8 mouse cellular contexts compared by ENCODE assay signal in genomic region chr2:131234127-131234650, GRCm38 (mm10). TPM values are rescaled to one million over a fixed set of nuclear protein-coding genes. Genes with fewer than 3 reads are reported as not detected.
DNase-seq lines count a peak whose midpoint lies in the region; ATAC-seq lines count a peak whose summit lies in the region.

No protein-coding gene starts in this region.

- peak overlapping the region; percentile 90 for H3K9ac ChIP-seq in heart, embryonic 13.5 days
- peak overlapping the region; percentile 82 for H3K9ac ChIP-seq in heart, embryonic 15.5 days
- peak overlapping the region; percentile 93 for H3K9ac ChIP-seq in liver, embryonic 12.5 days
- H3K9ac ChIP-seq in stomach, embryonic 14.5 days (replicated peaks; ENCODE audit: low read depth, low read length), result peak overlapping the region; percentile 74

- 11% methylated on average over 28 of the region's 28 CpGs for WGBS in heart, embryonic 13.5 days
- WGBS in heart, embryonic 15.5 days, result 6% methylated on average over 28 of the region's 28 CpGs
- WGBS in liver, embryonic 12.5 days (ENCODE audit: insufficient replicate concordance), result 13% methylated on average over 28 of the region's 28 CpGs
- 11% methylated on average over 28 of the region's 28 CpGs for WGBS in stomach, embryonic 14.5 days

- ATAC-seq in heart, embryonic 13.5 days (ENCODE audit: extremely low read depth, insufficient number of reproducible peaks, low FRiP score, low TSS enrichment), result no peak
- ATAC-seq in activated CD4-positive, CD25-positive, alpha-beta regulatory T cell, adult 4 months, result peak; percentile 2
- peak; percentile 33; the same call in 1 of the 2 replicates for ATAC-seq in heart, embryonic 15.5 days (replicated peaks; ENCODE audit: insufficient number of reproducible peaks, insufficient read depth, low FRiP score, low read depth)
- ATAC-seq in liver, embryonic 12.5 days, result peak; percentile 26
- ATAC-seq in stomach, embryonic 14.5 days (ENCODE audit: insufficient number of reproducible peaks, insufficient read depth, low FRiP score, low read depth), result no peak

- H3K9me3 ChIP-seq in heart, embryonic 13.5 days, result no peaks in the 10 kb centered on the region
- no peaks in the 10 kb centered on the region for H3K9me3 ChIP-seq in heart, embryonic 15.5 days (replicated peaks)
- no peaks in the 10 kb centered on the region for H3K9me3 ChIP-seq in liver, embryonic 12.5 days (replicated peaks)
- H3K9me3 ChIP-seq in stomach, embryonic 14.5 days (ENCODE audit: control insufficient read depth, low read depth, low read length), result no peaks in the 10 kb centered on the region

- DNase-seq in heart, postnatal 25 days (ENCODE audit: low spot score), result no peak
- no peak for DNase-seq in cerebellum, postnatal 25 days
- no peak for DNase-seq in retina, embryonic 14.5 days (ENCODE audit: low spot score)

- peaks cover 15% of the 10 kb centered on the region for H3K36me3 ChIP-seq in heart, embryonic 13.5 days
- peaks cover 1% of the 10 kb centered on the region; the same call in 1 of the 2 replicates for H3K36me3 ChIP-seq in heart, embryonic 15.5 days
- H3K36me3 ChIP-seq in liver, embryonic 12.5 days, result peaks cover 38% of the 10 kb centered on the region
- no peaks in the 10 kb centered on the region; the same call in 1 of the 2 replicates for H3K36me3 ChIP-seq in stomach, embryonic 14.5 days (ENCODE audit: control insufficient read depth, insufficient read depth, low read length)

- H3K27me3 ChIP-seq in heart, embryonic 13.5 days (replicated peaks), result no peaks in the 10 kb centered on the region
- H3K27me3 ChIP-seq in heart, embryonic 15.5 days, result no peaks in the 10 kb centered on the region
- no peaks in the 10 kb centered on the region for H3K27me3 ChIP-seq in liver, embryonic 12.5 days (replicated peaks)
- H3K27me3 ChIP-seq in stomach, embryonic 14.5 days (ENCODE audit: control insufficient read depth, insufficient read depth, low read length), result no peaks in the 10 kb centered on the region

- H3K27ac ChIP-seq in heart, embryonic 13.5 days (replicated peaks), result peak overlapping the region; percentile 72
- peak overlapping the region; percentile 84 for H3K27ac ChIP-seq in heart, embryonic 15.5 days
- peak overlapping the region; percentile 94 for H3K27ac ChIP-seq in liver, embryonic 12.5 days
- peak overlapping the region; percentile 45; the same call in 1 of the 2 replicates for H3K27ac ChIP-seq in stomach, embryonic 14.5 days (ENCODE audit: low read length)

- H3K4me3 ChIP-seq in heart, embryonic 13.5 days, result peak overlapping the region; percentile 67
- H3K4me3 ChIP-seq in heart, embryonic 15.5 days, result peak overlapping the region; percentile 75
- peak overlapping the region; percentile 78 for H3K4me3 ChIP-seq in liver, embryonic 12.5 days
- H3K4me3 ChIP-seq in stomach, embryonic 14.5 days (ENCODE audit: low read depth, low read length), result peak overlapping the region; percentile 60

- H3K4me2 ChIP-seq in heart, embryonic 13.5 days, result peak overlapping the region; percentile 91
- H3K4me2 ChIP-seq in heart, embryonic 15.5 days, result peak overlapping the region; percentile 91
- H3K4me2 ChIP-seq in liver, embryonic 12.5 days, result peak overlapping the region; percentile 90
- H3K4me2 ChIP-seq in stomach, embryonic 14.5 days (replicated peaks; ENCODE audit: low read depth, low read length), result peak overlapping the region; percentile 78

- peaks cover 29% of the 10 kb centered on the region for H3K4me1 ChIP-seq in heart, embryonic 13.5 days
- H3K4me1 ChIP-seq in heart, embryonic 15.5 days (replicated peaks), result peaks cover 22% of the 10 kb centered on the region
- H3K4me1 ChIP-seq in liver, embryonic 12.5 days, result peaks cover 49% of the 10 kb centered on the region
- peaks cover 14% of the 10 kb centered on the region for H3K4me1 ChIP-seq in stomach, embryonic 14.5 days (ENCODE audit: control insufficient read depth, insufficient read depth, low read length)

- intact Hi-C loops in heart, postnatal 25 days (cut with DNase I), result loop anchor here (2.0 kb wide), 1 partner anchor 17 kb away; no protein-coding TSS in a partner anchor

RNA-seq across cellular contexts. Expression of gene Mavs, which starts 0.3 kb away (rescaled TPM):
- polyA plus RNA-seq in heart, embryonic 13.5 days (2015; fragmentation: Nextera tagmentation; extraction: Ambion mirVana), result 18.8 and 20.1 TPM in 2 replicates
- 10 to 100 TPM; 69.3 to 69.9 TPM for total RNA-seq in heart, postnatal 25 days (2021)
- polyA plus RNA-seq in activated CD4-positive, CD25-positive, alpha-beta regulatory T cell, adult 4 months (2017; shearing (Covaris generic)), result 10 to 100 TPM; 18.8 to 20.4 TPM
- polyA plus RNA-seq in heart, embryonic 15.5 days (2015; fragmentation: Nextera tagmentation; extraction: Ambion mirVana), result 21.9 and 26.0 TPM in 2 replicates
- 31.8 and 33.3 TPM in 2 replicates for polyA plus RNA-seq in liver, embryonic 12.5 days (2016; fragmentation: Nextera tagmentation; extraction: Ambion mirVana)
- polyA plus RNA-seq in stomach, embryonic 14.5 days (2014; fragmentation: Nextera tagmentation; extraction: Ambion mirVana), result 15.2 and 15.5 TPM in 2 replicates

RNA-seq across cellular contexts. Expression of gene Ap5s1, which starts 27.3 kb away (rescaled TPM):
- polyA plus RNA-seq in heart, embryonic 13.5 days (2015; fragmentation: Nextera tagmentation; extraction: Ambion mirVana), result 32.0 and 35.2 TPM in 2 replicates
- total RNA-seq in heart, postnatal 25 days (2021), result 10 to 100 TPM; 34.4 to 42.7 TPM
- 10 to 100 TPM; 14.8 to 23.9 TPM for polyA plus RNA-seq in activated CD4-positive, CD25-positive, alpha-beta regulatory T cell, adult 4 months (2017; shearing (Covaris generic))
- polyA plus RNA-seq in heart, embryonic 15.5 days (2015; fragmentation: Nextera tagmentation; extraction: Ambion mirVana), result 35.5 and 40.2 TPM in 2 replicates
- 16.4 and 17.0 TPM in 2 replicates for polyA plus RNA-seq in liver, embryonic 12.5 days (2016; fragmentation: Nextera tagmentation; extraction: Ambion mirVana)
- 27.0 TPM in 2 replicates for polyA plus RNA-seq in stomach, embryonic 14.5 days (2014; fragmentation: Nextera tagmentation; extraction: Ambion mirVana)

RNA-seq across cellular contexts. Expression of gene Pank2, which starts 28.1 kb away (rescaled TPM):
- polyA plus RNA-seq in heart, embryonic 13.5 days (2015; fragmentation: Nextera tagmentation; extraction: Ambion mirVana), result 20.8 and 25.1 TPM in 2 replicates
- total RNA-seq in heart, postnatal 25 days (2021), result 10 to 100 TPM; 22.4 to 25.0 TPM
- 10 to 100 TPM in 1 of 2 experiments, 1 to 10 TPM in 1; 7.6 to 11.9 TPM for polyA plus RNA-seq in activated CD4-positive, CD25-positive, alpha-beta regulatory T cell, adult 4 months (2017; shearing (Covaris generic))
- polyA plus RNA-seq in heart, embryonic 15.5 days (2015; fragmentation: Nextera tagmentation; extraction: Ambion mirVana), result 24.2 and 24.4 TPM in 2 replicates
- 42.0 and 44.8 TPM in 2 replicates for polyA plus RNA-seq in liver, embryonic 12.5 days (2016; fragmentation: Nextera tagmentation; extraction: Ambion mirVana)
- 39.1 and 42.3 TPM in 2 replicates for polyA plus RNA-seq in stomach, embryonic 14.5 days (2014; fragmentation: Nextera tagmentation; extraction: Ambion mirVana)

RNA-seq across cellular contexts. Expression of gene Spef1, which starts 47.1 kb away (rescaled TPM):
- 1.3 and 1.5 TPM in 2 replicates for polyA plus RNA-seq in heart, embryonic 13.5 days (2015; fragmentation: Nextera tagmentation; extraction: Ambion mirVana)
- 1 to 10 TPM; 7.1 to 8.7 TPM for total RNA-seq in heart, postnatal 25 days (2021)
- 1 to 10 TPM in 1 of 2 experiments, not detected in 1; 1.3 TPM for polyA plus RNA-seq in activated CD4-positive, CD25-positive, alpha-beta regulatory T cell, adult 4 months (2017; shearing (Covaris generic))
- 1.9 and 2.0 TPM in 2 replicates for polyA plus RNA-seq in heart, embryonic 15.5 days (2015; fragmentation: Nextera tagmentation; extraction: Ambion mirVana)
- 1.0 and 1.1 TPM in 2 replicates for polyA plus RNA-seq in liver, embryonic 12.5 days (2016; fragmentation: Nextera tagmentation; extraction: Ambion mirVana)
- 9.2 and 9.8 TPM in 2 replicates for polyA plus RNA-seq in stomach, embryonic 14.5 days (2014; fragmentation: Nextera tagmentation; extraction: Ambion mirVana)

RNA-seq across cellular contexts. Expression of gene Cdc25b, which starts 47.4 kb away (rescaled TPM):
- polyA plus RNA-seq in heart, embryonic 13.5 days (2015; fragmentation: Nextera tagmentation; extraction: Ambion mirVana), result 36.6 and 41.2 TPM in 2 replicates
- 1 to 10 TPM; 6.1 to 8.1 TPM for total RNA-seq in heart, postnatal 25 days (2021)
- 10 to 100 TPM; 90.4 to 96.2 TPM for polyA plus RNA-seq in activated CD4-positive, CD25-positive, alpha-beta regulatory T cell, adult 4 months (2017; shearing (Covaris generic))
- polyA plus RNA-seq in heart, embryonic 15.5 days (2015; fragmentation: Nextera tagmentation; extraction: Ambion mirVana), result 49.9 and 61.4 TPM in 2 replicates
- 172 and 182 TPM in 2 replicates for polyA plus RNA-seq in liver, embryonic 12.5 days (2016; fragmentation: Nextera tagmentation; extraction: Ambion mirVana)
- 58.0 and 63.4 TPM in 2 replicates for polyA plus RNA-seq in stomach, embryonic 14.5 days (2014; fragmentation: Nextera tagmentation; extraction: Ambion mirVana)

Comparison
In these comparisons a context has a peak if more than half of its experiments do, and no peak if none do; other contexts are left out.
1. ATAC-seq: peak in activated CD4-positive, CD25-positive, alpha-beta regulatory T cell, adult 4 months (single experiment), heart, embryonic 15.5 days (single experiment) and liver, embryonic 12.5 days (single experiment); none in heart, embryonic 13.5 days (single experiment) and stomach, embryonic 14.5 days (single experiment).
2. Peak in every context shown above with its lines, with median percentiles within 50 percentile points of each other: H3K27ac ChIP-seq, H3K4me2 ChIP-seq, H3K4me3 ChIP-seq and H3K9ac ChIP-seq.